Mouse (Mus musculus) limb, embryonic 12.5 days (tissue): ENCODE data around the gene Igfn1. TPM values are rescaled to one million over a fixed set of nuclear protein-coding genes. Genes with fewer than 3 reads are reported as not detected.

ENCODE experiments used
- ATAC-seq: fragments of 200-750 bp; cut with Nextera tagmentation; 2 replicates; pipeline ENCODE4 v1.8.0; 2017; ENCODE audit warnings: low read depth, moderate TSS enrichment; ENCODE audit not compliant: insufficient number of reproducible peaks, insufficient read depth, low FRiP score, low TSS enrichment
- H3K27ac ChIP-seq: fragments of 300-500 bp; sonication (generic); 2 replicates; pipeline ENCODE4 v1.5.1; 2016; ENCODE audit warnings: mild to moderate bottlenecking, moderate library complexity
- H3K27me3 ChIP-seq: fragments of 300-500 bp; sonication (generic); 2 replicates; pipeline ENCODE4 v1.6.1; 2016; ENCODE audit warnings: mild to moderate bottlenecking, moderate library complexity
- H3K36me3 ChIP-seq: fragments of 300-500 bp; sonication (generic); 2 replicates; pipeline ENCODE4 v1.6.1; 2016; ENCODE audit warnings: mild to moderate bottlenecking, moderate library complexity
- H3K4me1 ChIP-seq: fragments of 300-500 bp; sonication (generic); replicated peaks from 2 replicates; pipeline ENCODE4 v1.6.1; 2016
- H3K4me2 ChIP-seq: fragments of 300-500 bp; sonication (generic); 2 replicates; pipeline ENCODE4 v1.6.1; 2016; ENCODE audit warnings: mild to moderate bottlenecking, moderate library complexity
- H3K4me3 ChIP-seq: fragments of 300-500 bp; sonication (generic); replicated peaks from 2 replicates; pipeline ENCODE4 v1.5.1; 2016; ENCODE audit warnings: mild to moderate bottlenecking
- H3K9ac ChIP-seq: fragments of 300-500 bp; sonication (generic); replicated peaks from 2 replicates; pipeline ENCODE4 v1.6.1; 2016; ENCODE audit warnings: mild to moderate bottlenecking, moderate library complexity
- H3K9me3 ChIP-seq: fragments of 300-500 bp; sonication (generic); 2 replicates; pipeline ENCODE4 v1.6.1; 2016; ENCODE audit warnings: mild to moderate bottlenecking, moderate library complexity
- WGBS: fragments of 180-500 bp; shearing (Covaris S2); methylation state at CpG from one replicate; pipeline ENCODE4 v1.1.7; 2016; 5-methylcytosine and 5-hydroxymethylcytosine counted together
- polyA plus RNA-seq: library from polyadenylated mRNA; unstranded; fragments of >200 nt; fragmentation: Nextera tagmentation; extraction: Ambion mirVana; gene quantifications from 2 replicates; pipeline ENCODE4 v1.2.1, GENCODE M21; 2016

Igfn1 gene
- polyA plus RNA-seq: 0.14 TPM in 1 of 2 replicates, not detected in the other

GRCm38 (mm10) chr1:136006292-136006748 is at the start of gene Igfn1:
TSS of gene Igfn1 (minus strand) at chr1:136006342.
- Histone ChIP-seq H3K27ac (no peak within 1 kb of the TSS), H3K36me3 (no peaks in the 10 kb centered on the region), H3K4me1 (peaks cover 10% of the 10 kb centered on the region; the same call in 1 of the 2 replicates), H3K27me3 (peaks cover 24% of the 10 kb centered on the region), H3K9ac (0 out of 2 replicates have a peak within 1 kb of the TSS, but pooled peaks have one; percentile 40), H3K9me3 (no peaks in the 10 kb centered on the region), H3K4me2 (peak within 1 kb of the TSS; percentile 71), H3K4me3 (peak within 1 kb of the TSS; percentile 43; the same call in 1 of the 2 replicates)
- no peak for ATAC-seq
- WGBS: 65% methylated on average over 3 of the region's 3 CpGs

DNA sequence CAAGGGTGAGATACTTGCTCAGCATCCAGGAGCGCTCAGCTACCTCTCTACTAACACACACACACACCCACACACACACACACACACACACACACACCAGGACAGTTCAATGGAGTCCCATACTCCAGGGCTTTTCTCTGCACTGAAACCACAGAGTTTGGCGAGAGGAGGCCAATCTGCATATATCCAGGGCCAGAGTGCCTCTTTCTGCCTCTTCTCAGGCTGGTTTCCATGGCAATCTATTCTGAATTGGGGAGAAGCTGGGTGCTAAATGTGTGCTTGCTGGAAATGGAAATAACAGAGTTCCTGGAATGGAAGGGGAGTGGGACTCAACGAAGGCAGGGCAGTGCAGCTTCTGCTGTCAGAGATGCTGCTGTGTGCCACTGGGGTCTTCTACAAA is 49.6 kb upstream of the Igfn1 start:
- Histone ChIP-seq H3K9ac (no peak overlapping the region), H3K4me1 (peaks cover 6% of the 10 kb centered on the region; the same call in 1 of the 2 replicates), H3K36me3 (no peaks in the 10 kb centered on the region), H3K4me3 (no peak overlapping the region), H3K4me2 (no peak overlapping the region), H3K27me3 (peaks cover 36% of the 10 kb centered on the region), H3K27ac (no peak overlapping the region), H3K9me3 (no peaks in the 10 kb centered on the region)
- 71% methylated on average over 3 of the region's 3 CpGs for WGBS
- ATAC-seq: no peak

DNA sequence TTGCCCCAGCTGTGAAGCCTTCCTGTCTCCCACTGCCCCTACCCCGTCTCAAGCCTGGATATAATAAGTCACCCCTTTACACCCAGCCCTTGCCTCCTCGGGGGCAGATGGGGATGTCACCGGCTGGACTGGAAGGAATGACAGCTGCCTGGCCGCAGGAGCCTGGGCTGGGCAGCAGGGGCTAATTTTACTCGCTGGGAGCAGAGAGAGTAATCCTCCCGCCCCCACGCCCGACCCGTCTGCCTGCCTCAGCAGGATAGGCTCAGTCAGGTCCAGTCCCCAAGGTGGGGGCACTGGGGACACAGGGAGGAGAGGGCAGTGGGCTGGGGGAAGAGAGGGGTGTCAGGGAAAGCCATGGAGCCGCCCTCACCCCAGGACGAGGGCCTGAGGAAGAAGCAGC is 46.4 kb upstream of the Igfn1 start, which contains the start of gene Cacna1s:
Gene Cacna1s (plus strand): TSS at position 204 of the 400 bp plus-strand sequence.
- ATAC-seq: no peak
- Histone ChIP-seq H3K27me3 (peaks cover 65% of the 10 kb centered on the region), H3K4me2 (no peak within 1 kb of the TSS)

GRCm38 (mm10) chr1:136051465-136051864 is 45.3 kb upstream of the Igfn1 start:
- Histone ChIP-seq H3K27me3 (peaks cover 67% of the 10 kb centered on the region), H3K9me3 (no peaks in the 10 kb centered on the region), H3K36me3 (no peaks in the 10 kb centered on the region), H3K9ac (no peak overlapping the region), H3K4me3 (peak overlapping the region; percentile 38), H3K27ac (no peak overlapping the region), H3K4me2 (peak overlapping the region; percentile 62), H3K4me1 (peaks cover 10% of the 10 kb centered on the region; the same call in 1 of the 2 replicates)
- peak; percentile 63 for ATAC-seq
- WGBS: under 1% methylated on average over 6 of the region's 6 CpGs

More for the DNA sequence above, 46.4 kb upstream of the Igfn1 start, which contains the start of gene Cacna1s:
- H3K9ac ChIP-seq: no peak within 1 kb of the TSS; the same call in 1 of the 2 replicates
- no peak within 1 kb of the TSS for H3K27ac ChIP-seq
- 34% methylated on average over 11 of the region's 11 CpGs for WGBS
- peaks cover 10% of the 10 kb centered on the region; the same call in 1 of the 2 replicates for H3K4me1 ChIP-seq
- no peaks in the 10 kb centered on the region for H3K9me3 ChIP-seq
- no peak within 1 kb of the TSS for H3K4me3 ChIP-seq
- no peaks in the 10 kb centered on the region for H3K36me3 ChIP-seq

- H3K4me3 ChIP-seq: peak overlapping the region; percentile 38
- no peaks in the 10 kb centered on the region for H3K9me3 ChIP-seq
- WGBS: 2% methylated on average over 36 of the region's 36 CpGs
- ATAC-seq: peak; percentile 35; the same call in 1 of the 2 replicates
- peak overlapping the region; percentile 62 for H3K4me2 ChIP-seq
- peak overlapping the region; percentile 47; the same call in 1 of the 2 replicates for H3K9ac ChIP-seq
- no peaks in the 10 kb centered on the region for H3K36me3 ChIP-seq
- H3K27me3 ChIP-seq: peaks cover 67% of the 10 kb centered on the region
- no peak overlapping the region for H3K27ac ChIP-seq
- H3K4me1 ChIP-seq: peaks cover 10% of the 10 kb centered on the region; the same call in 1 of the 2 replicates
These were observed 44.8 kb upstream of the Igfn1 start for GRCm38 (mm10) chr1:136051013-136051315.

DNA sequence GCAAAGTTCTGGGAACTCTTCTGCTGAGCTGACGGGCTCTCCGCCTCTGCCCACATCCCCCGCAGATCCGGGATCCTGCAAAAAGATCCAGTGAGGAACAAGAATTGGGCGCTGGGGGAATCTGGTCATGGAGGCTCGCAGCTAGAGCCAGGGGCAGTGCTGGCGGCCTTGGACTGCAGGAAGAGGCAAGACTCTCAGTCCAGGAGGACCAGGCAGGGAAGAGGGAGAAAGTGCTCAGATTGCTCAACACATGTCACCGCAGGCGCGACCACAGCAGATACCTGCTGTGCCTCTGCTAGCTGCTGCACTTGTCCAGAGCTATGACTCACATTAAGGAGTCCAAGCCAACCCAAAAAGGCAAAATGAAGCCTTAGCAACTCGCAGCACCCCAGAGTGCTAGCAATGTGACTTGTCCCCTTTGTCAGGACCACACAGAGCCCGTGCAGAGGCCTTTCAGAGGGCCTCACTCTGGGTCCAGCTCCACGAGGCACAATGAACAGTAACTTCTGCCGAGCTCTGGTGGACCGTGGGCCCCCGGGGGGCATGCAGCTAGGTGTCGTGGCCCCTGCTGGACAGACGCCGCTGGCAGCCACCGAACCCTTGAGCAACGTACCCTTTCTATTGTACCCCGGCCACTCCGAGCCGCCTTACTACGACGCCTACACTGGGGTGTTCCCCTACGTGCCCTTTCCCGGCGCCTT is 44.3 kb upstream of the Igfn1 start, which contains the start of gene Ascl5:
Gene Ascl5 (plus strand): TSS at position 493 of the 701 bp plus-strand sequence.
- peak within 1 kb of the TSS; percentile 62 for H3K4me2 ChIP-seq
- ATAC-seq: 0 out of 2 replicates have a peak, but pooled peaks have one; percentile 4
- WGBS: 23% methylated on average over 29 of the region's 29 CpGs
- H3K36me3 ChIP-seq: no peaks in the 10 kb centered on the region
- peak within 1 kb of the TSS; percentile 38 for H3K4me3 ChIP-seq
- no peaks in the 10 kb centered on the region for H3K9me3 ChIP-seq
- H3K27me3 ChIP-seq: peaks cover 67% of the 10 kb centered on the region
- peaks cover 10% of the 10 kb centered on the region; the same call in 1 of the 2 replicates for H3K4me1 ChIP-seq
- no peak within 1 kb of the TSS for H3K27ac ChIP-seq
- H3K9ac ChIP-seq: peak within 1 kb of the TSS; percentile 47; the same call in 1 of the 2 replicates

DNA sequence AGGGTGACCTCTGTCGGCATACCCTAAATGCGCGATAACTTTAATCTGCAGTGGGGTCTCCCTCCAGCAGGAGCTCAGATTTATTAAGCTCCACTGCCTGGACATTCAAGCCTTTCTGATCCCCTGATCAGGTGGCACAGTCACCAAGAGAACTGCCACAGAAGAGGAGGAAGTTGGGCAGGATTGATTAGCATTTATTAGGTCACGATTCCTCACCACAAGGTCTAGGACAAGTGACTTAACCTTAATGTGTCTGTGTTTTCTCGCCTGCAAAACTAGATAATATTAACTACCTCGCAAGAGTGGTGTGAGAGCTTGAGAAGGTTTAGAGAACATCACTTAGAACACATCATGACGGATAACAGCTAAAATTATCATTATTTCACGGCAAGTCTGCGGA is 41.8 kb upstream of the Igfn1 start:
- no peak overlapping the region for H3K9ac ChIP-seq
- no peak overlapping the region for H3K4me2 ChIP-seq
- no peaks in the 10 kb centered on the region for H3K9me3 ChIP-seq
- peaks cover 50% of the 10 kb centered on the region for H3K27me3 ChIP-seq
- peaks cover 10% of the 10 kb centered on the region; the same call in 1 of the 2 replicates for H3K4me1 ChIP-seq
- no peaks in the 10 kb centered on the region for H3K36me3 ChIP-seq
- H3K4me3 ChIP-seq: no peak overlapping the region
- no peak for ATAC-seq
- H3K27ac ChIP-seq: no peak overlapping the region
- 72% methylated on average over 9 of the region's 9 CpGs for WGBS

DNA sequence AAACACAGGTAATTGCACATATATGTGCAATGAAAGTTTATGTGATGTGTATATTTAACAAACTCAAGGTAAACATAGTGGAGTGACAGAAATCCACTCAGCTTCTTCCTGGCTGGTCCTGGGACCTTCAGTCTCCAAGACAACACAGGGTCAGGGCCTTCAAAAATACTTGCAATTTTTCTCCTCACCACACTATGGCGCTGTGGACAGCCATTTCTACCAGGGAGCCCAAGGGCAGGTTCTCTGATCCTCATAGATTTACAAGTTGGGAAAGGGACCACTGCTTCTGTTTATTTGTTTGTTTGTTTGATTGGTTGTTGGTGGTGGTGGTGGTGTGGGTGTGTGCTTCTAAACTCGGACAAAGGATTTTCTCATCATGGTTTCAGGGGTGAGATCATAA is 41.3 kb upstream of the Igfn1 start:
- Histone ChIP-seq H3K36me3 (no peaks in the 10 kb centered on the region), H3K27me3 (peaks cover 45% of the 10 kb centered on the region), H3K4me2 (no peak overlapping the region), H3K4me3 (no peak overlapping the region), H3K4me1 (peaks cover 10% of the 10 kb centered on the region; the same call in 1 of the 2 replicates), H3K27ac (no peak overlapping the region), H3K9me3 (no peaks in the 10 kb centered on the region), H3K9ac (no peak overlapping the region)
- no peak for ATAC-seq
- WGBS: 1% methylated on average over 2 of the region's 2 CpGs

GRCm38 (mm10) chr1:136045774-136046173 is 39.6 kb upstream of the Igfn1 start:
- no peak for ATAC-seq
- H3K4me2 ChIP-seq: no peak overlapping the region
- 18% methylated on average over 4 of the region's 4 CpGs for WGBS
- peaks cover 37% of the 10 kb centered on the region for H3K27me3 ChIP-seq
- no peak overlapping the region for H3K9ac ChIP-seq
- peaks cover 13% of the 10 kb centered on the region for H3K4me1 ChIP-seq
- H3K36me3 ChIP-seq: no peaks in the 10 kb centered on the region
- no peak overlapping the region for H3K4me3 ChIP-seq
- H3K27ac ChIP-seq: no peak overlapping the region
- H3K9me3 ChIP-seq: no peaks in the 10 kb centered on the region

DNA sequence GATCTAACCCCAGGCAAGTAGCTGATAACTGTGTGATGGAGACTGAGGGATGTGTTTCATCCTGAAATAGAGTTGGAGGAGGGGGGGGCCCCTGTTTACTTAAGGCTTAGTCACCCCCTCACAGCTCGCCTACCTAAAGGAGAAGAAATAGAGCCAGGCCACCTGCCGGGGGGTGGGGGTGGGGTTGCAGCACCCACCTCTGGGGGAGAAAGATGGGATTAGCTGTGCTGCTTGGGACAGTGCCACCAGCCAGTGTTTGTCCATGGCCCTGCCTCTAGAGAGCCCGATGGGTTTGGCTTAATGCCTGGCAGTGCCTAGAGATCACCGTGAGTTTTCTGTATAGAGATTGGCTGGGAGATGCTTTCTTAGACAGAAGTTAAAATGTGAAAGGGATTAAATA is 34.7 kb upstream of the Igfn1 start:
- WGBS: 38% methylated on average over 4 of the region's 4 CpGs

DNA sequence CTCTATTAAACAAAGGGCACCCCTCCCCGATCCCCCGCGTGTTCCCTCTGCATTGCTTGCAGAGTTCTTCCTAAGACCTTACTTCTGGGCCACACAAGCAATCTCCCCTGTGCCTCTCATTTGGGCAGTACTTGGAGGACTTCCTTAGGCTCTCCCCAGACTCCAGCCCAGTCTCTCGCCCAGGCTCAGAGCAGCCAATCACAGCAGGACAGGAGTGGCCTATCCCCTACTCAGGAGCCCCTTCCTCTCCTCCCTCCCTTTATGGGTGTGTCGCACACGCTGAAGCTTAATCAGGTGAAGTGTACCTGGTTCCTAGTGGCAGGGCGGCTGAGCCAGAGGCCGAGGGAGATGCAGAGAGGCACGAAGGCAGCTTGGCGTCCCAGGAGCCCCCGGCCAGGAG is 34.3 kb upstream of the Igfn1 start:
- peak overlapping the region; percentile 34 for H3K4me2 ChIP-seq
- 17% methylated on average over 11 of the region's 11 CpGs for WGBS
- no peak overlapping the region for H3K4me3 ChIP-seq

More for the DNA sequence above, 34.7 kb upstream of the Igfn1 start:
- Histone ChIP-seq H3K4me1 (peaks cover 16% of the 10 kb centered on the region), H3K36me3 (peaks cover 2% of the 10 kb centered on the region; the same call in 1 of the 2 replicates), H3K9ac (no peak overlapping the region), H3K27me3 (peaks cover 9% of the 10 kb centered on the region), H3K4me3 (no peak overlapping the region), H3K4me2 (peak overlapping the region; percentile 34), H3K9me3 (no peaks in the 10 kb centered on the region), H3K27ac (no peak overlapping the region)
- ATAC-seq: no peak

More for the DNA sequence above, 34.3 kb upstream of the Igfn1 start:
- Histone ChIP-seq H3K4me1 (peaks cover 16% of the 10 kb centered on the region), H3K27me3 (peaks cover 9% of the 10 kb centered on the region), H3K9ac (no peak overlapping the region), H3K9me3 (no peaks in the 10 kb centered on the region), H3K36me3 (peaks cover 6% of the 10 kb centered on the region), H3K27ac (no peak overlapping the region)
- peak; percentile 52; the same call in 1 of the 2 replicates for ATAC-seq
